Mouse (Mus musculus) hindbrain, embryonic 11.5 days (tissue): ENCODE results near the gene C9. TPM values are rescaled to one million over a fixed set of nuclear protein-coding genes. Genes with fewer than 3 reads are reported as not detected.

Source experiments
- ATAC-seq: fragments of 200-750 bp; cut with Nextera tagmentation; 2 replicates; pipeline ENCODE4 v1.8.0; 2017; ENCODE audit warnings: mild to moderate bottlenecking, moderate TSS enrichment, moderate library complexity; ENCODE audit not compliant: low FRiP score
- DNase-seq: peaks from one replicate; pipeline ENCODE4 v3.0.0-alpha.2; 2015; ENCODE audit warnings: low spot score
- H3K27ac ChIP-seq: fragments of 300-500 bp; sonication (generic); 2 replicates; pipeline ENCODE4 v1.5.1; 2014; ENCODE audit warnings: mild to moderate bottlenecking, low read depth, low read length
- H3K27me3 ChIP-seq: fragments of 300-500 bp; sonication (generic); 2 replicates; pipeline ENCODE4 v1.6.1; 2014; ENCODE audit warnings: mild to moderate bottlenecking, low read length, moderate library complexity, mixed read lengths; ENCODE audit not compliant: control insufficient read depth, insufficient read depth
- H3K36me3 ChIP-seq: fragments of 300-500 bp; sonication (generic); 2 replicates; pipeline ENCODE4 v1.6.1; 2014; ENCODE audit warnings: mild to moderate bottlenecking, low read length, moderate library complexity, mixed read lengths; ENCODE audit not compliant: control insufficient read depth, insufficient read depth
- H3K4me1 ChIP-seq: fragments of 300-500 bp; sonication (generic); replicated peaks from 2 replicates; pipeline ENCODE4 v1.6.1; 2014; ENCODE audit warnings: low read length, mixed read lengths; ENCODE audit not compliant: control insufficient read depth, insufficient read depth
- H3K4me2 ChIP-seq: fragments of 300-500 bp; sonication (generic); replicated peaks from 2 replicates; pipeline ENCODE4 v1.6.1; 2014; ENCODE audit warnings: mild to moderate bottlenecking, low read depth, low read length
- H3K4me3 ChIP-seq: fragments of 300-500 bp; sonication (generic); 2 replicates; pipeline ENCODE4 v1.5.1; 2014; ENCODE audit warnings: low read depth, low read length
- H3K9ac ChIP-seq: fragments of 300-500 bp; sonication (generic); 2 replicates; pipeline ENCODE4 v1.6.1; 2014; ENCODE audit warnings: low read depth, low read length
- H3K9me3 ChIP-seq: fragments of 300-500 bp; sonication (generic); 2 replicates; pipeline ENCODE4 v1.6.1; 2016; ENCODE audit warnings: low read length; ENCODE audit not compliant: control insufficient read depth
- WGBS: fragments of 180-500 bp; shearing (Covaris S2); extraction: QIAGEN DNeasy Blood & Tissue Kit; methylation state at CpG from one replicate; pipeline ENCODE4 v1.1.7; 2014; 5-methylcytosine and 5-hydroxymethylcytosine counted together
- polyA plus RNA-seq: library from polyadenylated mRNA; unstranded; fragments of >200 nt; fragmentation: Nextera tagmentation; extraction: Ambion mirVana; gene quantifications from 2 replicates; pipeline ENCODE4 v1.2.1, GENCODE M21; 2014

C9 gene
- polyA plus RNA-seq = not detected in 2 replicates

DNA sequence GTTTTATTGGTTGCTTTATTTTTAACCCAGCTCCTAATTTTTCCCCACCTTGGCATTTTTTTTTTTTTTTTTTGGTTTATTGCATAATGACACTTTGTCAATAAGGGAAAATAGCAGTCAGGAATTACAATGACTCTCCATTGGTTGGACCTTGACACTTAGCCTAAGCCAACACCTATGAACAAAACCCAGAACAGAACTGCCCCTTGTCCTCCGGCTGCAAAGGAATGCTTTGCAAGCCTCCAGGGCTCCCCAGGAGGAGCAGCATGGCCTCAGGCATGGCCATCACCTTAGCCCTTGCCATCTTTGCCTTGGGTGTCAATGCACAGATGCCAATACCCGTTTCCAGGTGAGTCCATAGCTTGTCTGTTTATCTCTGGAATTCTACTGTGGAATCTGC, at the start of gene C9:
C9 (plus strand) TSS at position 193 of the 400 bp plus-strand sequence.
- Histone ChIP-seq H3K27me3 (no peaks in the 10 kb centered on the region), H3K9ac (no peak within 1 kb of the TSS), H3K4me3 (no peak within 1 kb of the TSS), H3K9me3 (no peaks in the 10 kb centered on the region), H3K4me2 (no peak within 1 kb of the TSS), H3K4me1 (no peaks in the 10 kb centered on the region), H3K36me3 (no peaks in the 10 kb centered on the region), H3K27ac (no peak within 1 kb of the TSS)
- WGBS = 81% methylated on average over 2 of the region's 2 CpGs
- ATAC-seq (no peak), DNase-seq (no peak)

DNA sequence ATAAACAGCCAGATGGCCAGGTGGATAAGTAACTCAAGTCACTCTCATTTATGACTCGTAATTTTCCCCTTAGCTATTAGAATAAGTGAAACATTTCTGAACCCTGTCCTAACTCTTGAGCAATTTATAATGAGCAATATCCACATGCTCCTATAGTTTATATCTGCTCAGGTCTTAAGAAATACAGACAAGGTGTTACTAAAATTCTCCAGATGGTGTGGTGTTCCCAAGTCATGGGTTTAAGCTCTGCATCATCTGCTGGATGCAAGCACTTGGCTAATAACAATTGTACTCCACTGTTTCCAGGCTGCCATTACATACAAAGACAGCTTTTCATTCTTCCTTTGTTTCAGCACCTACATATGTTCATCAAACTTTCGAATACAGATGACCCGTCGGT, 46.9 kb upstream of the C9 start:
- WGBS = 91% methylated on average over 4 of the region's 4 CpGs
- H3K27ac ChIP-seq = no peak overlapping the region
- H3K36me3 ChIP-seq = no peaks in the 10 kb centered on the region
- no peaks in the 10 kb centered on the region for H3K4me1 ChIP-seq
- ATAC-seq = no peak
- no peak overlapping the region for H3K4me3 ChIP-seq
- DNase-seq = no peak
- no peaks in the 10 kb centered on the region for H3K27me3 ChIP-seq
- no peak overlapping the region for H3K4me2 ChIP-seq
- H3K9ac ChIP-seq = no peak overlapping the region
- H3K9me3 ChIP-seq = no peaks in the 10 kb centered on the region

DNA sequence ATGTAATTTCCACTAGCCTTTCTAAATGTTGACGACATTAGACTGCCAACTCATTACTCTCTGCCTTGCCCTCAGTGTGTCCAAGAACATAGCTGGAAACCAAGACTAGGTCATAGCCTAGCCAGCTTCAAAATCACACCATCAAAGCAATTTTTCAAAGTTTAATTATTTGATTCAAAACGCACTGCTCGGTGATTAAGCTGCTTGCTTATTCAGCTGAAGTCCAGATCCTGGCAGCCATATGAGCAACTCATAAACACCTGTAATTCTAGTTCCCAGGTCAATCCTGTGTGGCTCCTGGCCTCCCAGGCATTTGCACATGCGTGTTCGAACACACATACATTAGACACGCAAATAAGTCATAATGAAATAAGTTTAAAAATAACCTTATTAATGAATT, 46.2 kb upstream of the C9 start:
- Histone ChIP-seq H3K4me2 (no peak overlapping the region), H3K4me3 (no peak overlapping the region), H3K4me1 (no peaks in the 10 kb centered on the region), H3K9me3 (no peaks in the 10 kb centered on the region), H3K36me3 (no peaks in the 10 kb centered on the region), H3K27me3 (no peaks in the 10 kb centered on the region), H3K27ac (no peak overlapping the region), H3K9ac (no peak overlapping the region)
- no peak for DNase-seq
- ATAC-seq = no peak
- 92% methylated on average over 6 of the region's 6 CpGs for WGBS

DNA sequence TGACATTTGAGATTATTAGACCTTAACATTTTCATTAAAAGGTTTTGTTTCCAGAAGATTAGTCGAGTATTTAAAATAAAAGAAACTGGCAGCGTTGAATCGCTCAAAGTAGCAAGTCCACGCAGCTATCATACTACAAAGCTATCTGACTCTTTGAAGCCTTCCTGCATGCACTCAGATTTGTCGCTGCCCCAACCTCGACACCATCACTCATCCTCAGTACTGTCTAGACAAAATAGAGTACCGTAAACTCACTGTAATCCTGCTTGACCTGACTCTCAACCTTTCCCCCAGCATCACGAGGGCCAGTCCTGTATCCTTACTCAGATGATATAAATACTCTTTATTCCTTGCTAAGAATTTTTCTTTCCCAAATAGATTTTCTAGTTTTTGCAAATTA, 45.0 kb upstream of the C9 start:
- H3K4me2 ChIP-seq = no peak overlapping the region
- 88% methylated on average over 8 of the region's 8 CpGs for WGBS
- H3K4me3 ChIP-seq = no peak overlapping the region
- no peak for DNase-seq
- no peak overlapping the region for H3K9ac ChIP-seq
- no peak overlapping the region for H3K27ac ChIP-seq
- H3K9me3 ChIP-seq = no peaks in the 10 kb centered on the region
- no peak for ATAC-seq
- H3K27me3 ChIP-seq = no peaks in the 10 kb centered on the region
- no peaks in the 10 kb centered on the region for H3K36me3 ChIP-seq
- no peaks in the 10 kb centered on the region for H3K4me1 ChIP-seq

DNA sequence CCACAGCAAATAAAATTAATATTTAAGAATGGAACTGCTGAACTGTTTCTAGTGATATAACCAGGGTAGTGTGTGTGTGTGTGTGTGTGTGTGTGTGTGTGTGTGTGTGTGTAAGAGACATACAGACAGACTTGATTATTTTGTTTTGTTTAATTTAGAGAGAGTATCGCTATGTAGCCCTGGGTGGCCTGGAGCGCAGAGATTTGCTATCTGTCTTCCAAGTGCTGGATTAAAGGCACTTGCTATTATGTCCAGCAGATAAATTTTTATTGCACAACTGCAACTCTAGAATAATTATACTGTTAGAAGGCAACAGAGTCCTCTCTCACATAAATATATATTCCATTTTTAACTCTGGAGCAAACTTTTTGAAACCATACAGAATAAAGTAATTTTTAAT, 42.7 kb upstream of the C9 start:
- no peaks in the 10 kb centered on the region for H3K4me1 ChIP-seq
- DNase-seq (no peak), ATAC-seq (no peak)
- no peak overlapping the region for H3K4me3 ChIP-seq
- no peak overlapping the region for H3K9ac ChIP-seq
- H3K27ac ChIP-seq = no peak overlapping the region
- H3K36me3 ChIP-seq = no peaks in the 10 kb centered on the region
- WGBS = 90% methylated on average over 2 of the region's 2 CpGs
- no peaks in the 10 kb centered on the region for H3K9me3 ChIP-seq
- H3K4me2 ChIP-seq = no peak overlapping the region
- H3K27me3 ChIP-seq = no peaks in the 10 kb centered on the region

DNA sequence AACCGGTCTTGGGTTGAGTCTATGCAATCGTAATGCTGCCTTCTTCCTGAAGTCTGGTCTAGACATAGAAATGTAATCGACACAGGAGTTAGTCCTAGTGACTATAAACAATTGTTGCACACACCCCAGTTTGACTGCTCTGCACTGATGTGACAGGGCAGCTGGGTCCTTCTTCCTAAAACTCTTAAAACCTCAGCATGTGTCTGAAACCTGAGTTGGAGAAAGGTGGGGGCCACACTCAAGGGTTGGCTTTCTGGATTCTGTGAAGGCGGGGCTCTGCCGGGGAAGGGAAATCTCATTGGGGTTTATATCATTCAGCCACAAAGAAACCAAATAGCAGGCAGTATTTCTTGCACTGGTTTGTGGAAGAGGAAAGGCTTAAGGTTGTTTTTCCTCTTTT, 41.0 kb upstream of the C9 start:
- no peak for ATAC-seq
- Histone ChIP-seq H3K27me3 (no peaks in the 10 kb centered on the region), H3K36me3 (no peaks in the 10 kb centered on the region), H3K9ac (no peak overlapping the region), H3K9me3 (no peaks in the 10 kb centered on the region), H3K4me2 (no peak overlapping the region), H3K4me3 (no peak overlapping the region), H3K27ac (no peak overlapping the region), H3K4me1 (no peaks in the 10 kb centered on the region)
- WGBS = 76% methylated on average over 5 of the region's 5 CpGs
- DNase-seq = no peak

DNA sequence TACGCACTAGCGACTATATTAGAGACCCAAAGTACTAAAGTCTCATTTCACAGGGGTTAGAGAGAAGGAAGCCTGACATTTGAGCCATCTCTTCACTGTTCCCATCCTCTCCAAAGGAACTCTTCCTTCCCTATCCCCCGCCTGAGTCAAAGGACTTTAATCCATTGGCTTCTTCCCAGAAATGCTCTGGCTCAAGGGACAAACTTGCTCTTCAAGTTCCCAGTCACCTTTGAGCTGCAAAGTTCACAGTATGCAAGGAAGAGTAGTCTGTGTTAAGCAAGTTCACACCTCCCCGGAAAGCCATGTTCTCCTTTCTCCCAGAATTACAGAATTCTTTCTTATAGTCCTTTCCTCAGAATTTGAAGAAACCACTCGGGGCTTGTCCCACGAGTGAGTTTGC, 38.4 kb upstream of the C9 start:
- Histone ChIP-seq H3K4me1 (no peaks in the 10 kb centered on the region), H3K27ac (no peak overlapping the region), H3K9me3 (no peaks in the 10 kb centered on the region), H3K4me2 (no peak overlapping the region), H3K9ac (no peak overlapping the region), H3K27me3 (no peaks in the 10 kb centered on the region), H3K4me3 (no peak overlapping the region), H3K36me3 (no peaks in the 10 kb centered on the region)
- ATAC-seq = no peak
- no peak for DNase-seq
- WGBS = 90% methylated on average over 6 of the region's 6 CpGs

DNA sequence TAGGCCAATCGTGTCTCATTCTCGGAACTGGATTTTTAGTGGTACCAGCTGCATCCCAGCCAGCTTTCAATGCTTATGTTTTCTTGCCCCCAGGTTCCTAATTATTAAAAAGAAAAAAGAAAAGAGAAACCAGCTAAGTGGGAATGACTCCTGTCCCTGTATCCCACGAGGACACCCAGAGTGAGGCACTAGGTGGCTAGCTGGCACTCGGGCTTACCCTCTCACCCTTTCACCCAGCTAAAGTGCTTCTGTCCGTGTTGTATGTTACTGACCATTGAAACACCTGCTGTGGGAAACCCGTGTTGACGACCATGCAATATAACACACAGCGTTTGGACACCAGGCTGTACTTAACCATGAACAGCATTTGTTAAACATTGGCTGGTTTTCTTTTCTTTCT, 36.1 kb upstream of the C9 start:
- ATAC-seq (no peak), DNase-seq (no peak)
- no peaks in the 10 kb centered on the region for H3K9me3 ChIP-seq
- no peaks in the 10 kb centered on the region for H3K4me1 ChIP-seq
- WGBS = 89% methylated on average over 8 of the region's 8 CpGs
- H3K36me3 ChIP-seq = no peaks in the 10 kb centered on the region
- H3K4me3 ChIP-seq = no peak overlapping the region
- H3K9ac ChIP-seq = no peak overlapping the region
- no peaks in the 10 kb centered on the region for H3K27me3 ChIP-seq
- H3K4me2 ChIP-seq = no peak overlapping the region
- H3K27ac ChIP-seq = no peak overlapping the region

DNA sequence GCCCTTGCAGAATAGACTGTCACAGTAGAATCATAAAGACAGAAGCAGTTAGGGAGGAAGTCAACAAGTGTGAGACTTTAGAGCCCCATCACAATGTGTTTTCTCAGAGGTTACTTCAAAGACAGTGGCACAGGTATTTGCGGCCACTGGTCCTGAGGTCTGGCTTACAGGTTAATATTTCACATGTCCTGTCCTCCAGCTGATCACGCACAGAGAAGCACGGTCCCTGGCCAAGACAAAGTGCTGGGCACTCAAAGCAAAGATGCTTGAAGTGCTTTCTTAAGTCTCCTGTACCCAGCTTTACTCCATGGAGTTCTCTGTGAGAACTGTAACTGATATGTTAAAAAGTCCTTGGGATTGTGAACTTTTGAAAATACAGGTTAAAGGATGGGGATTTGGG, 35.0 kb upstream of the C9 start:
- H3K27ac ChIP-seq = no peak overlapping the region
- WGBS = 95% methylated on average over 3 of the region's 3 CpGs
- no peaks in the 10 kb centered on the region for H3K27me3 ChIP-seq
- H3K9ac ChIP-seq = no peak overlapping the region
- H3K4me3 ChIP-seq = no peak overlapping the region
- H3K4me1 ChIP-seq = no peaks in the 10 kb centered on the region
- H3K36me3 ChIP-seq = no peaks in the 10 kb centered on the region
- no peak for ATAC-seq
- no peak for DNase-seq
- no peak overlapping the region for H3K4me2 ChIP-seq
- H3K9me3 ChIP-seq = no peaks in the 10 kb centered on the region
